Mouse (Mus musculus) liver, adult 2 months (tissue): ENCODE measurements around the gene Kcnn4.

Experiments used
- CTCF ChIP-seq: fragments of 200-500 bp; IDR thresholded peaks from 2 replicates; pipeline ENCODE4 v1.5.1; 2011; ENCODE audit warnings: low read depth, low read length, control low read depth
- POLR2A ChIP-seq: fragments of 200-500 bp; IDR thresholded peaks from 2 replicates; pipeline ENCODE4 v1.6.1; 2011; ENCODE audit warnings: low read length, control low read depth; ENCODE audit not compliant: insufficient read depth; ENCODE audit errors: extremely low read depth

GRCm38 (mm10) chr7:24373538-24374379, 3.7 kb downstream of the Kcnn4 start:
- TF ChIP-seq POLR2A (no peak), CTCF (no peak)
